Mouse (Mus musculus) left cerebral cortex, postnatal 36 days (tissue): Measurements from ENCODE around the gene Slc25a28. TPM values are rescaled to one million over a fixed set of nuclear protein-coding genes. Genes with fewer than 3 reads are reported as not detected.

Experiments used
- DNase-seq, 2 experiments: peaks; one replicate each; pipeline ENCODE4 v3.0.0; 2021 to 2022; ENCODE audit warnings: low spot score in 2 of 2, mixed read lengths in 1 of 2
- intact Hi-C: fragments of 180-260 bp; cut with DNase I; formaldehyde crosslinking; loops from one replicate; pipeline ENCODE4 v1.15.1; 2025
- total RNA-seq, 2 experiments: library from RNA; stranded (reverse); gene quantifications; 2 replicates each; pipeline ENCODE4 v1.2.3; 2021

The Slc25a28 gene
- total RNA-seq, 2 experiments from 2014 or later: 39.2 to 39.9 TPM

DNA sequence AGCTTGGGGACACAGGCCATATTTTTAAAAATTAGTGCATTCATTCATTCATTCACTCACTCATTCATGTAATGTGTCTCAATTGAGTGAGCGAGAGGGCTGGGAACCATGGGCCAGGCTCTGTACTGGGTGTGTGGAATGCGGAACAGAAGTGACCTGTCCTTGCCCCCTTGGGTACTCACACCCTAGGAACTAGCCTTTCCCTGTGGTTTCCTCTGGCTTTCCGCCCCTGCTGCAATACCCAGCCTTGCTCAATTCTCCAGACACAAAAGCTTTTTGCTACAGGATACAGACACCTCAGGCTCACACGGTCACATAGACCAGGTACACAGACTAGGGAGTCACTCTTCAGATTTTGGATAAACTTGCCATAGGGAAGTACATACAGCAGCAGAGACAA is 26.3 kb downstream of the Slc25a28 start:
- intact Hi-C loops: no loop called here

DNA sequence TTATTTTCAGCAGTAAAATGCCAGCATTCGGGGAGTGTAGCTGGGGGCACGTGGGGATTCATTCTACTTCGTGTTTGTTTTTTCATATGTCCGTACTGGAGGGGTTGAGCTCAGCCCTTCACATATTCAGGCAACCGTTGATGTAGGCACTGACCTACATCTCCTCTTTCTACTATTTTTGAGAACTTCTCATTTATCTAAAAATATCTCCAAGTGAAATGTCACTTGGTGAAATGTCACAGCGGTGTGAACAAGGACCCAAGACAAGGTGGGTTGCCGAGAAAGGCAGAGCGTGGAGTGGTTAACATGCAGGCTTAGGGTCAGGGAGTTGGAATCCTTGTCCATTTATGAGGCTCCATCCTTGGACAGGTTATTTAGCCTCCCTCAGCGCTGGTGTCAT is 27.4 kb downstream of the Slc25a28 start:
- DNase-seq: no peak
- intact Hi-C loops: no loop called here

More for the DNA sequence above, 26.3 kb downstream of the Slc25a28 start:
- no peak for DNase-seq

DNA sequence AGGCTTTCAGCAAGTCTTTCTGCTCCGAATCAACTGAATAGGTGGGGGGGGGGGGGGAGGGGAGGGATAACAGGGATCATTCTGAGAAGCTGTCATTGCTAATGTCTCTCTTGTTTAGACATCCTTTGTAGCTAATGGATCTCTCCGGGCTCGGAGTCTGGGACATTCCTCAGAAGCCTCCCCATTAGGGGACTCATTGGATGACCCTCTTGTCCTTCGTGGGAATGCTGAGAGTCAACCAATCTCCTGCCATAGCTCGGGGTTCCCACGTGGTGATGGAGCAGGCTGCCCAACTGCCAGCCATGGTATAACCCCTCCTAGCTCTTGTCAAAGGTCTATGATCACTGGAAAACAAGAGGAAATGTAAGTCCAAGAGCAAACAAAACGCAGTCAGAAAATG is 27.8 kb downstream of the Slc25a28 start:
- intact Hi-C loops: no loop called here
- no peak for DNase-seq

DNA sequence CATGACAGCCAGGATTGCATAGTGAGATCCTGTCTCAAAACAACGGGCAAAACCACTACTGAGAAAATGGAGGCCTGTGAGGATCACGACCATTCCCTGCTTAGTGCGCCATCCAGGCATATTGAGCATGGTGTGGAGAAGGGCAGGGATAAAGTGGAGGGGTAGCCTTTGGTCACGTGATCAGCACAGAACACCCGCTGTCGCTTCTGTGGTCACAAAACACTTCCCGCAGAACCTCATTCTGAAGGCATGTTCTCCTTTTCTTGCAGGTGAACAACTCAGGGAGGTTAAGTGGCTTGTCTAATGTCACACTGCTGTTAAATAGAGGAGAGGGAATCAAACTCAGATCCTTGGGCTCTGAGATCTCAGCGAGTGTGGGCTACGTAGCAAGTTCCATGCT is 29.2 kb downstream of the Slc25a28 start:
- intact Hi-C loops: no loop called here
- DNase-seq: no peak

DNA sequence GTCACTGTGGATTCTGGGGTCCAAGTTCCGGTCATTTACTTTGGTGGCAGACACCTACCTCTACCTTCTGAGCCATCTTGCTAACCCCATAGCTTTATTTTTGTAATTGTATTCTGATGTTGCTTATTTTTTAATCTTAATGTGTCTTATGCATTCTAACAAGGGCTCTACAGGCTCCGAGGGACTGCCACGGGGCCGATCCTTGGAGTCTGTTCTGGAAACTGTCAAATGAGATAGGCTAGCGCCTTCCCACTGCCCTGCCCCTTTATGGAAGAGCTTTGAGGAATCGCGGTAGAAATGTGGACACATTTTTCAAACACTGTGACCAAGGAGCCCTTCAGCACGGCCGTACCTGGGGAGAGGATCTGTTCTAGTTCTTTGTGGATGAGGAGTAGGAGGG is 31.8 kb downstream of the Slc25a28 start:
- intact Hi-C loops: no loop called here

DNA sequence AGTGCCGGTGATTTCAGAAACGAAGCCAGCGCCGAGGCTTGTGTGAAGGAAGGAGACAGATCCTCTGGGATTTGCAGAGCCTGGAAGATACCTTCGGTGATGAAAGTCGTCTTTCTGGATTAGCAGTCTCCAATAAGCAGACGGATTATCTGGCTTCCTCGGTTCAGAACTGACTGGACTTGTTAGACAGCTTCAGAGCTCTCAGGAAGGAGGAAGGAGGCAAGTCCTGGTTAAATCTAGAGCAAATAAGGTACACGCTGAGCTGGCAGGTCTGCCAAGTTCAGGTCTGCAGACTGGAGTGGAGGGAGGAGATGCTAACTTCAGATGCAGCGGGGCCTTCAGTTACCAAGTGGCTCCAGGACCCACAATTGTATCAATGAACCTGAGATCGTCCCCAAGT is 32.8 kb downstream of the Slc25a28 start:
- intact Hi-C loops: no loop called here
- no peak for DNase-seq

More for the DNA sequence above, 31.8 kb downstream of the Slc25a28 start:
- no peak for DNase-seq

DNA sequence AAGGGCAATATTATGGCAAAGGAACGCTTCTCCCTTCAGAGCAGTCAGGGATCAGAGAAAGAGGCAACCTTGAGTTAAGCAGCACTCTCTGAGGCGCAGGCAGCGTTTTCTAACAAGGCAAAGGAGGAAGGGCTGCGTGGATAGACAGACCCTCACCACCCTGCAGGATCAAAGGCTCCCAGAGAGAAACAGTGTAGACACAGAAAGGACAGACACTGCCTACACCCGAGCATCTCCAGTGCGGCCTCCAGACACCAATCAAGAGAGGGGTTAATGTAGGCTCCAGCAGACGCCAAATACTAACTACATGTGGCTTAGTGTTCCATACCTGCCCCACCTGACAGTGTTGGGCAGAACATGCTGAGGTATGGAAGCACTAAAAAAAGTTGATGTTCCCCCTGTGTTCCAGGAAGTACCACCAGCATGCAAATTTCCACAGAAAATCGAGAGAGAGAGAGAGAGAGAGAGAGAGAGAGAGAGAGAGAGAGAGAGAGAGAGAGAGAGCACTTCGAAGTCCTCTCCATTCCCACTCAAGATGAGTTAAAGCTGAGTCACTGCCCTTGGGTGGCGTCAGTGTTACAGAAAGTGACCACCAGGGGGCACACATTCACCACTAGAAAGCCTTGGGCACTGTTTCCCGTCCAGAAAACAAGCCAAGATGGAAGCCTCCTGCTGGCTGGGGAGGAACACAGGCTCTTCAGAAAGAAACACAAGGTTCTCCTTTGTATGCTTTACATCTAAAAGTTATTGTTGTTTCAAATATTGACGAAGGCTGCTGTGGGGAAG is 44.0 kb downstream of the Slc25a28 start:
- intact Hi-C loops: loop anchor here (2.0 kb wide), 1 partner anchor 24 kb away; no protein-coding TSS in a partner anchor
- DNase-seq: peak; percentile 61 to 73

DNA sequence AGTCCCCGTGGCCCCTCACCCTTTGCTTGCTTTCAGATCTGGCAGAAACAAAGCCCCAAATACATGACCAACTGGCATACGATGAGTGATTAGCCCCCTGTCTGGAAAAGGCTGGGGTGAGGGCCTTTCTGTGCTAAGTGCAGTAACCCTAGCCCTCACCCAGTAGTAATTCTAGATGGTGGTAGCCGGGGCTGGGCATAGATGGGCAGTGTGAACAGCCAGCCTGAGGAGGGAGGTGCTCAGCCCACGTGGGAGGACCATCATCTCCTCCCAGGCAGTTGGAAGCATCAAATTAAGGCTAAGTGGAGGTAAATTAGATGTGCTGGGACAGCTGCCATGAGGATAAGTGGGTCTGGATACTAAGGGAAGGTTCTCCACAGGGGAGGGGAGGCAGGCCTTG is 45.6 kb downstream of the Slc25a28 start:
- no peak for DNase-seq
- intact Hi-C loops: loop anchor here (5.0 kb wide), 1 partner anchor 38 kb away; no protein-coding TSS in a partner anchor

DNA sequence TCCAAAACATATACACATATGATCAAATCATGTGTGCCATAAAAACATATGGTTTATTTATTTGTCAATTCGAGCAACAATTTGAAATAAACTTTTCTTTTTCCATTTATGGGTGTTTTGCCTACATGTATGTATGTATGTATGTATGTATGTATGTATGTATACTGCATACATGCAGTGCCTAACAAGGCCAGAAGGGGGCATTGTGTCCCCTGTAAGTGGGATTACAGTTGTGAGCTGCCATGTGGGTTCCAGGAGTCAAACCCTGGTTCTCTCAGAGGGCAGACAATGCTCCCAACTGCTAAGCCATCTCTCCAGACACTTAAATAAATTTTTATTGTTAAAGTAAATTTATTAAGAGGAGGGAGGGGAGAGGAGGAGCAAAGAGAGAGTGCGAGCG is 47.3 kb downstream of the Slc25a28 start:
- DNase-seq: no peak
- intact Hi-C loops: loop anchor here (5.0 kb wide), 1 partner anchor 40 kb away; no protein-coding TSS in a partner anchor

DNA sequence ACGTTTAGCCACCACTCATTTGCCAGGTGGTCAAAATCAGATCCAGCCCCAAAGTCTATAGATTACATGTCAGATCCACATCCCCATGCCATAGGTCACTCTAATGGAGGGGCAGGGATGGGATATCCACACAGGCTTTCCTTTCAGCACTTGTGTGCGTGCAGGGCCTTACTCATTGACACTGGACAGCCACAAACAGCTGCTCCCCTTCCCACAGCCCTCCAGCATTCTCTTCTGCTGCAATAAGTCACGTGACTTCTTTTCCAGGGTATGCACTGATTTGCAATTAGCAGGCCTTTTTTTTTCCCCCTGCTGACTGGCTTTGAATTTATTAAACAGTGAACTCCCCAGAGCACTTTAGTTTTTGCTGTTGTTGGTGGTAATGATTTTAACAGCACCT is 48.5 kb downstream of the Slc25a28 start:
- DNase-seq: no peak
- intact Hi-C loops: loop anchor here (5.0 kb wide), 1 partner anchor 41 kb away; no protein-coding TSS in a partner anchor

DNA sequence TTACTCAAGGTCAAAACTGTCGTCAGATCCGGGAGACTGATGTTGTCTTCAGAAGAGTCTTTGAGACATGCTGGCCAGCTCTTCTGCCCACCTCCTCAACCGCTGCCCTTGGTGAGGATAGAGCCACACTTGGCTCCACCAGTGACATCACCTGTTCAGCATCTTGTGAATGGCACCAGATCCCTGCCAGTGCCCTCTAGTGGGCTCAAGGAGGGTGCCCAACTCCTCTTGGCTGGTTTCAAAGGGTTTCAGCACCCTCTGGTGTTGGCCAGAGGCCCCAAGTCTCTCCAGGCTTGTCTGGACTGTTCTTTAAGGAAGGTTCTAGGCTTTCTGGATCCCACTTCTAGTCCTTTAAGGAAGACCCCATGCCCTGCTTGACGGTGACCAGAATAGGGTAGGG is 50.8 kb downstream of the Slc25a28 start:
- intact Hi-C loops: loop anchor here (2.0 kb wide), 1 partner anchor 93 kb away; no protein-coding TSS in a partner anchor
- no peak for DNase-seq

DNA sequence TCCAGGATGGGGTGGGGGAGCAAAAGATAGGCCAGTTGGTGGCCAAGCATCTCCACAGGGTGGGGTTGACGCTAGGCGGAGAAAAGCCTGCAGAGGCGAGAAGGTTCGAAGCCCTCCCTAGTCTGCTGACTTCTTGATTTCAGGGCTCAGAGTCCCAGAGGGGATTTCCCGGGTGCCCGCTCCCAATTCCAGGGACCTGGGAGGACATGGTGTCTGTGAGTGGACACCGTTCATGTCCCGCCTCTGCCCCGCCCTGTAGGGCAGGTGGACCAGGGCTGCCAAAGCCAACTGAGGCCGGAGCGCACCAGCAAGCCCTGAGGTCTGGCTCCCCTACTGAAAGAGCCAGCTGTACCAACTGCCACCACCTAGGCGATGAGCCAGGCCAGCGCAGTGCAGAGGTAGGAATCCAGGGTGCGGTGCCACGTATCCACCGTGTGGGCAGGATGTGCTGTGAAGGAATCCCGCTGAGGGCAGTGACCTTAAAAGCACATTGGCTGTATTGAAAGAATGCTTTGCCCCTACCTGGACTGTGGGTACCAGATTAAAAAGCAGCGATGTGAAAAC is 54.7 kb downstream of the Slc25a28 start:
- DNase-seq: no peak
- intact Hi-C loops: loop anchor here (5.0 kb wide), 1 partner anchor 1117 kb away; no protein-coding TSS in a partner anchor

DNA sequence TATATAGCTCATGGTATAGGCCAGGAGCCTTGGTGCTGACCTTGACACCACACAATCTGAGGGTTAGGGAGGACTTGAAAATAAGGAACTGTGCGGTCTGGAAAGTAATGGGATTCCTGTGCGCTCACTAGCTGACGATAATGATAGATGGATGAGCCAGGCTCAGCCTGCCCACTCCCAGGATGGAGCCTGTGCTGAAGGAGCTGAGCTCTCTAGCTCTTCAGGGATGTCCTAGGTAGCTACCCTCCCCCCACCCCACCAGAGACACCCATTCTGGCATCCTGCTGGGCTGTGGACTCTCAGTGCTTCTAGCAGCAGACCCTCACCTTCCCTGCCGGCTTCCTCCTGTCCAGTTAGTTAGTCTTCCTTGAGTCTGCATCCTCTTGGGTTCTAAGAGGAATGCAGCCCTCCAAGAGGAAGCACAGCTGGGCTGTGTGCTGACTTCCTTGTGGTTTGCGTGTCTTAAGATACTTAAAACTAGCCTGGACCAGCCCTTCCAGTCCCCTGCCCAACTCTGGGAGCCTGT is 56.1 kb downstream of the Slc25a28 start:
- DNase-seq: no peak
- intact Hi-C loops: loop anchor here (5.0 kb wide), 1 partner anchor 1119 kb away; no protein-coding TSS in a partner anchor

DNA sequence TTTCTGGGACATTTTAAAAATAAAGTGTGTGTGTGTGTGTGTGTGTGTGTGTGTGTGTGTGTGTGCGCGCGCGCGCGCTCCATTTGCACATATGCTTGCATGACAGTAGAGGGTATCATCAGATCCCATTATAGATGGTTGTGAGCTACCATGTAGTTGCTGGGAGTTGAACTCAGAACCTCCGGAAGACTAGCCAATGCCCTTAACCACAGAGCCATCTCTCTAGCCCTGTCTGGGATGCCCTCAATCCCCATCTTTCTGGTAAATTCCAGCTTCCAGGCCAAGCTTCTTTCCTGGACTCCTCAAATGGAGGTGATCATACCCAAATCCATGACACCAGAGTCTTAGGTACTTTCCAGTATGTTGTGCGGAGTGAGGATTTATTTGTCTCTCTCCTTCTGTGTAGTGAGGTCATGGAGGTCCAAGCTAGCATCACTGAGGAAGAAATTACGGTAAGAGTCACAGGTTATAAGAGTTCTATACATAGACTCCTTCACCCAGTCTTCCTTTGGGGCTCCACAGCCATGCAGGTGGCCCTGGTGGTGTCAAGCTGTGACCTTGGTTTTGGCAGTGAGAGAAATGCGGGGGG is 56.8 kb downstream of the Slc25a28 start:
- intact Hi-C loops: loop anchor here (5.0 kb wide), 1 partner anchor 1119 kb away; no protein-coding TSS in a partner anchor
- no peak for DNase-seq

DNA sequence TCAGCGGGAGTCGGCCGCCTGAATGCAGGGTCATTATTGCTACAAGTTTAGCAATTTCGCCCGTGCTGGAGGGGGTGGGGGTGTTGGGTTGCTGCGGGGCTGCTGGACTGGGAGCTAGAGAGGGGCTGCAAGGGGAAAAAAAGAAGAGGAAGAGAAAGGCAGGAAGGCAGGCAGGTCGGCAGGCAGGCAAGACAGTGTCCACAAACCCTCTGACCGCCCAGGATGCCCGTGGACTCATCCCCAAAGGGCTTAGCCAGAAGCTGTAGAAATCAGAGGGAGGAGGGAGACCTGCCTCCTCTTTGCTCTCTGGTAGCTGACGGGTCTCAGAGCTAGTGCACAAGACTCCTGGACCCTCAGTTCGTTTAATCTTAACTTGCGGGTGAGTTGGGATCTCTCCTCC is 57.8 kb downstream of the Slc25a28 start:
- intact Hi-C loops: loop anchor here (5.0 kb wide), 1 partner anchor 1120 kb away; no protein-coding TSS in a partner anchor
- no peak for DNase-seq

DNA sequence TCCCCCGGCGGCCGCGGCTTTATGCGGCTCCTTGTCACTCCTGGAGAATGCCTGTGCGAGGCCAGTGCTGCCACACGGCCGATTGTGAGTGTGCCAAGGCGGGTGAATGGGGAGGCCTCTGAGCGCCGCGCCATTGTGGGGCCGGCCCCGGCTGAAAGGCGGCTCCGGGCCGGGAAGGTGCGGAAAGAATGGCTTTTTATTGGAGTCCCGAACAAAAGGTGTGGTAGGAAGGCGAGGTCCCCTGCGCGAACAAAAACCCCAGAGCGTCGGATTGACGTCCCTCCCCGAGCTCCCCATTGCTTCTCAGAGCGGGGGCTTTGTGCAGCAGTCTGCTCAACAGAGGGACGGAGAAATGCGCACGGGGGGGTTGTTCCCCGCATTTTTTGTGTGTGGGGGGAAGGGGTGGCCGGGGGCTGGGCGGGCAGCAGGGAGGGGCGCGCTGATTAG is 58.2 kb downstream of the Slc25a28 start:
- intact Hi-C loops: loop anchor here (5.0 kb wide), 1 partner anchor 1121 kb away; no protein-coding TSS in a partner anchor
- no peak for DNase-seq

DNA sequence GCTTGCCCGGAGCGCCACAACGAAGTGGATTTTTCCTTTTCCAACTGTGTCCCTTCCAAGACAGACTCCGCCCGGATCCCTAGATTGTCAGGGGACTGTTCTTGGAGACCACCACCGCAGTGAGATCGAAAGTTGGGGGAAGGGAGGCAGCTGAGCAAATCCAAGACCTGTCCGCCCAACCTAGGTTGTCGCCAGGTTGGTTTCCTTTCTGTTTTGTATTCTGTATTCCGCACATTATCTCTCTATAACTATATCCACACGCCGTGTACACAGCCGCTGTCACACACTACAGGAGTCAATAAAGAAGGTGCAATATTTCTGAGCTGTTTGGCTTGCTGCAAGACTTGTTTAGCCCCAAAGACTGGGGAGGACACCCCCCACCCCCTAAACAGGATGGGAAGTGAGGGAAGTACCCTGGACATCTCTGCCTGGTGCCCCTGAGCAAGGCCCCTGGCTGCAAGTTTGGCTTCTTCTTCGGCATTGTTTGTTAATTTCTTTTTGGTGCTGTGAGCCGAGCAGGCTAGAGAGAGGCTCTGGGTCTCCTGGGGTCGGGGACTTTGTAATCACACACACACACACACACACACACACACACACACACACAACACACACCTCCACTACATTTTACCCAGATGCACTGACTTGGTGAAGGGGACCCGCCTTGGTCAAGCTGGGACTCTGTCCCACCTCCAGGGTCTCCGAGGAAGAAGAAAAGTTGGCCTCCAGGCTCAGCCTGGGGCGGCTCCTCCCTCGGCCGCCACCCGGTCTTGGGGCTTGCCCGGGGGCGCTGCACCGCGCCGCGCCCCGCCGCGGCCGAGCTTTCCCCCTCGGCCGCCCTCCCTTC is 58.9 kb downstream of the Slc25a28 start:
- intact Hi-C loops: loop anchor here (5.0 kb wide), 1 partner anchor 1122 kb away; no protein-coding TSS in a partner anchor
- DNase-seq: no peak

DNA sequence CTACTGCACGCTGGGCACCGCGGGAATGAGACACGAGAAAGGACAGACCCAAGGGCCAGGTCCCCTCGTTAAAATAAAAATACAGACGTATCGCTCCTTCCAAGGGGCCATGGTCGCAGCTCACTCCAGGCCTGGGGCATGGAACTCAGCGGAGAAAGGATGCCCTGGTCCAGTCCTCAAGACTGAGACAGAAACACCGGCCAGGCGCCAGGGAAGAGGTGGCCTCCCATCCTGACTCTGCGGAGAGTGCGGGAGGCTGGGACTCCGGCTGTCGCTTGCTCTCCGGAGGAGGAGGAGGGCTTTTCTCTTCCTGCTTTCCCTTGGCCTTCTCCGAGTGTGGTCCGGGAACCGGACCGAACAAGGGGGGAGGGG is 59.6 kb downstream of the Slc25a28 start:
- intact Hi-C loops: loop anchor here (5.0 kb wide), 1 partner anchor 1122 kb away; no protein-coding TSS in a partner anchor
- no peak for DNase-seq
